Mouse (Mus musculus) layer of hippocampus, postnatal 25 days (tissue): ENCODE measurements around the gene Tmem91. TPM values are rescaled to one million over a fixed set of nuclear protein-coding genes. Genes with fewer than 3 reads are reported as not detected.

ENCODE experiments used
- DNase-seq, 2 experiments: peaks; one replicate each; pipeline ENCODE4 v3.0.0; 2022; ENCODE audit warnings: mixed read lengths in 2 of 2, low spot score in 1 of 2; ENCODE audit errors: extremely low spot score in 1 of 2
- total RNA-seq, 2 experiments: library from RNA; stranded (reverse); gene quantifications; 2 replicates each; pipeline ENCODE4 v1.2.3; 2021

The Tmem91 gene
- total RNA-seq, 2 experiments from 2014 or later = 12.7 to 16.5 TPM

- no peak for DNase-seq
Measured at GRCm38 (mm10) chr7:25702350-25702749, 27.4 kb upstream of the Tmem91 start.

DNA sequence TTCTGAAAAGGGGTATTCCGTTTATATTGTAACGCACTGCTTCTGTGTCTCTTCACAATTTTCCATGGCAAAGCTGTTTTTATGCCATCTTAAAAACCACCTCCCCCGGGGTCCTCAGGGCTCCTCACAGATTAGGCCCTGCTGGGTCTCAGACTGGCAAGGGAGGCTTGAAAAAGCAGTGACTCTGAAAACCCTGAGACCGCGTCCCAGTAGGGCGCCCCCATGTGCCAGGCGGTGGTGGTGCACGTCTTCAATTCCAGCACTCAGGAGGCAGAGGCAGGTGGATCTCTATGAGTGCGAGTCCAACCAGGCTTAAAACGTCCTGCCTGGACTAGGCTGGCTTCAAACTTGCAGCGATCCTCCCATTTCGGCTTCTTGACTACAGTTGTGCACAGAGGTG, 25.8 kb upstream of the Tmem91 start:
- DNase-seq = no peak

DNA sequence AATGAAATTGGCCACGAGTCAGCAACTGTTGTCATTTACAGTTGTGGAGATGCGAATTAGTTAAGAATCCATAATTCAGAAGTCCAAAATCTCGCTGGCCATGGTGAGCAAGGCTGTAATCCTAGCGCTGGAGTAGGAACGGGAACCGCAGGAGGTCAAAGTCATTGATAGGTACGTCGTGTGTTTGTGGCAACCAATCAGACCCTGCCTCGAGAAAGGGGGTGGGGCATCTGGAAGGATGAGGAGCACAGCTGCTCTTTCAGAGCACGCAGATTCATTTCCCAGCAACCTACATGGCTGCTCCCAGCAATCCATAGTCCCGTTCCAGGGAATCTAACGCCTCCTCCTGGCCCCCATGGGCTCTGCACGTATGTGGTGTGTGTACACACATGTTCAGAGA, 24.9 kb upstream of the Tmem91 start:
- no peak for DNase-seq

GRCm38 (mm10) chr7:25694104-25694503, 19.1 kb upstream of the Tmem91 start:
- no peak for DNase-seq

GRCm38 (mm10) chr7:25690051-25690450, 15.1 kb upstream of the Tmem91 start:
- DNase-seq = no peak

- no peak for DNase-seq
Measured at GRCm38 (mm10) chr7:25689603-25690021, 14.6 kb upstream of the Tmem91 start.

DNA sequence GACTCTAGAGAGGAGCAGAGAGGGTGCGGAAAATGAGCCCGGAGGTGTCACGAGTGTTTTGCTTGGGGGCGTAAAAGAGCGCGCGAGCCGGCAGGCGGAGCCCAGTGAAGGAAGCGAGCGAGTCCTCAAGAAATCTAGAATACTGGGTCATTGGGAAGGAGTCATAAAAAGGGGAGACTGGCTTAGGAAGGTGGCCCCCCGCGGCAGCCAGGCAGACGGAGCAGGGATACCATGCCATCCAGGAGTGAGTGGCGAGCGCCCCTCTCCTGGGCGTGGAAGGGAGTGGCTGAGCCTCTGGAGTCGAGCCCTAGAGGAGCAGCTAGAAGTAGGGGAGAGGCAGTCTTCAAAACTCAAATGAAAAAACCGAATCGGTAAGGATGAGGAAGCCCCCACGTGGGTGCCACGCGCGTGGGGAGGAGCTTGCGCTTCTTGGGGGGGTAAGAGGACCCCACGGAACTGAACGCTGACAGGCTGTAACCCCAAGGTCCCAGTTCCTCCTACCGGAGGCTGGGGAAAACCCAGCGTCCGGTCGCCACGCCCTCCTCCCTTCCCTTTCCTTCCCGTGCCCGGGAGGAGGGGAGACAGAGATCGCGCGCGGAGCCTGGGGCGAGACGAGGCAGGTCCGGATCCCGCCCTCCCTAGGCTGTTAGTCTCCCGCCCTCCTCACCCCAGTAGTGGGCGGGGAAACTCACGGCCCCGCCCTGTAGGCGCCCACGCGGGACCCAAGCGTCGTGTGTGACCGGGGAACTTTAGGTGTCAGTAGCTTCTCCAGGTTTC, 14.0 kb upstream of the Tmem91 start:
- DNase-seq = no peak

DNA sequence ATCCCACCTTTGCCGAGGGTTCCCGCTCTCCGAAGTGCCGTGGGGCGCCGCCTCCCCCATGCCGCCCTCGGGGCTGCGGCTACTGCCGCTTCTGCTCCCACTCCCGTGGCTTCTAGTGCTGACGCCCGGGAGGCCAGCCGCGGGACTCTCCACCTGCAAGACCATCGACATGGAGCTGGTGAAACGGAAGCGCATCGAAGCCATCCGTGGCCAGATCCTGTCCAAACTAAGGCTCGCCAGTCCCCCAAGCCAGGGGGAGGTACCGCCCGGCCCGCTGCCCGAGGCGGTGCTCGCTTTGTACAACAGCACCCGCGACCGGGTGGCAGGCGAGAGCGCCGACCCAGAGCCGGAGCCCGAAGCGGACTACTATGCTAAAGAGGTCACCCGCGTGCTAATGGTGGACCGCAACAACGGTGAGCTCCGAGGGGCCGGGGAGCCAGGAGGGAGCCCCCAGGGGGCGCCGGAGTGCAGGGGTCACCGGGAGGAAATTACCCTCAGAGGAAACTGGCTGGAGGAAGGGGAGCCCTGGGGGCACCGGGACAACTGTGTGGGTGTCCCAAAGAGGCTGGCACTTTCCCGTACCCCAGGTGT, 12.9 kb upstream of the Tmem91 start:
- DNase-seq = no peak

DNA sequence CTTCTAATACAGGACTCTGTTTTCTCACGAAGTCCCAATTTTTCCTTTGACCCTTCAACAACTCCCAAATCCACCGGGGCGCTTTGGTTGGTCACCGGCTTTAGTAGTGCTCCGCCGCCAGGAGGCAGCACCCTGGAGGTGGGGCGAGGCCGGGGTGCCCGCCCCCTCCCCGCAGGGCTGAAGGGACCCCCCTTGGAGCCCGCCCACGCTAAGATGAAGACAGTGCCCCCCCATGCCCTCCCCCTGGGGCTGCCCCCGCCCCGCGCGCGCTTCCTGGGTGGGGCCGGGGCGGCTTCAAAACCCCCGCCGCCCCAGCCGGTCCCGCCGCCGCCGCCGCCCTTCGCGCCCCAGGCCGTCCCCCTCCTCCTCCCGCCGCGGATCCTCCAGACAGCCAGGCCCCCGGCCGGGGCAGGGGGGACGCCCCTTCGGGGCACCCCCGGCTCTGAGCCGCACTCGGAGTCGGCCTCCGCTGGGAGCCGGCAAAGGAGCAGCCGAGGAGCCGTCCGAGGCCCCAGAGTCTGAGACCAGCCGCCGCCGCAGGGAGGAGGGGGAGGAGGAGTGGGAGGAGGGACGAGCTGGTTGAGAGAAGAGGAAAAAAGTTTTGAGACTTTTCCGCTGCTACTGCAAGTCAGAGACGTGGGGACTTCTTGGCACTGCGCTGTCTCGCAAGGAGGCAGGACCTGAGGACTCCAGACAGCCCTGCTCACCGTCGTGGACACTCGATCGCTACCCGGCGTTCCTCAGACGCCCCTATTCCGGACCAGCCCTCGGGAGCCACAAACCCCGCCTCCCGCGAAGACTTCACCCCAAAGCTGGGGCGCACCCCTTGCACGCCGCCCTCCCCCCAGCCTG, 11.9 kb upstream of the Tmem91 start, which contains the start of gene Tgfb1:
Gene Tgfb1, plus strand, starts transcription at position 323 of the 852 bp plus-strand sequence.
- DNase-seq = peak in 1 of 2 experiments; percentile 47

DNA sequence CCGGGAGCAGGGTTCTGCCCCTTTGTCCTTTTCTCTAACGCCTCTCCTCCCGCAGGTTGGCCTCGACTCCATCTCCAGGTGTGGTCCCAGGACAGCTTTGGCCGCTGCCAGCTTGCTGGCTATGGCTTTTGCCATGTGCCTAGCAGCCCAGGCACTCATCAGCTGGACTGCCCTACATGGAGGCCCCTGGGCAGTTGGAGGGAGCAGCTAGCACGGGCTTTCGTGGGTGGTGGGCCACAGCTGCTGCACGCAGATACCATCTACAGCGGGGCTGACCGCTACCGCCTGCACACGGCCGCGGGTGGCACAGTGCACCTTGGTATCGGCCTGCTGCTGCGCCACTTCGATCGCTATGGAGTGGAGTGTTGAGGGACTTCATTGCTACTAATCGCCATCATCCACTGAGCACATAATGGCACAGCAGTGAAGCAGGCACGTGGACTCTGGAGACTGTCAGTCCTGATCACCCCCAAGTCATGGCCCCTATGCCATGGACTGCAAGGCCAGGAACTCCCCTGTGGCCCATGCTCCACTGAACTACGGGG, 11.0 kb upstream of the Tmem91 start:
- DNase-seq = no peak

GRCm38 (mm10) chr7:25684659-25685058, 9.7 kb upstream of the Tmem91 start:
- DNase-seq = no peak

GRCm38 (mm10) chr7:25683474-25684180, 8.7 kb upstream of the Tmem91 start:
- DNase-seq = no peak

GRCm38 (mm10) chr7:25681341-25682231, 6.6 kb upstream of the Tmem91 start:
- DNase-seq = no peak

DNA sequence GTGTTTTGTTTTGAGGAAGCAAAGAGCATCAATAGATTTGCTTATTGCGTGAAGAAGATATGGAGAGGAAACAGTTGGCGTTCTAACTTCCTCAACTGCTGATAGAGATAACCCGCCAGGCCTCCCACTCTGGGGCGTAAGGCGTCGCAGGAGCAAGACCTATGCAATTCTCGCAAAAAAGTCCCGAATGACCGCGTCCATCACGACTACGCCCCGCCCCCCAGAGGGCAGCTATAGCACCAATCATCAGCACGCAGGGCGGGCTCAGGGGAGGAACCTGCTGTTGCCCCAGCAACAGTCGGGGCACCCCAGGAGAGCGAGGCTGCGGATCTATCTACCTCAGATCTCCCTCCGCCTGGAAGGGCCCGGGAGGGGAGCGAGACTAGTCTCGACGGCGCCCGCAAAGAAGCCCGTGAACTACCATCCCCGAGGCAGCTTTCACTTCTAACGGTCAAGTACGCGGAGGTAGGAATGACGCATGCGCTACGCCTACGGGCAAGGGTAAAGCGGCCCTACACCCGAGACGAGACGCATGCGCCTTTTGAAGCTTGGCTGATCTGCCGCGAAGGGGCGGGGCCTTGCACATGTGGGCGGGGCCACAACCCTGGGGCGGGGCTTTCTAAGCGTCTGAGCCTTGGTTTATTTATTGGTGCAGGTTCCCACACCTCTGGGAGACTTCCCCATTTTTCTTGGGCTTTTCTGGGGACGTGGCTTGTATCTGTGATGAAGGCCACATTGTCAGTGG, 5.7 kb upstream of the Tmem91 start, which contains the start of gene B9d2:
Gene B9d2, plus strand, starts transcription at position 267 of the 745 bp plus-strand sequence.
- peak; percentile 89 to 96 for DNase-seq

DNA sequence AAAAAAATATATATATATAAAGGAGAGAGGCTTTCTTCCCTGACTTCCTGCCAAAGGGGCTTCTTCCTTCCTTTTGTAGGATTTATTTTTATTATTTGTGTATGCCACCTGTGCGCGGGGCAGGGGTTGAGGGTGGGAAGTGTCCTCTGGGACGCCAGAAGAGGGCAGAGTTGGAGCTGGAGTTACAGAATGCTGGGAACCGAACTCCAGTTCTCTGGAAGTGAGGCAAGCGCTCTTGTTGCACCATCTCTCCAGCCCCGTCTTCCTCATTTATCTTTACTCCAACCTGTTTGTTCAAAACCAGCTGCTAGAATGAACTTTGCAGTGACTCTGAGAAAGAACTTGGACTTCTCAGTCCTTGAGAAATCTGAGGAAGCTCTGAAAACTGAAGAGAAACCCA, 5.0 kb upstream of the Tmem91 start:
- no peak for DNase-seq

DNA sequence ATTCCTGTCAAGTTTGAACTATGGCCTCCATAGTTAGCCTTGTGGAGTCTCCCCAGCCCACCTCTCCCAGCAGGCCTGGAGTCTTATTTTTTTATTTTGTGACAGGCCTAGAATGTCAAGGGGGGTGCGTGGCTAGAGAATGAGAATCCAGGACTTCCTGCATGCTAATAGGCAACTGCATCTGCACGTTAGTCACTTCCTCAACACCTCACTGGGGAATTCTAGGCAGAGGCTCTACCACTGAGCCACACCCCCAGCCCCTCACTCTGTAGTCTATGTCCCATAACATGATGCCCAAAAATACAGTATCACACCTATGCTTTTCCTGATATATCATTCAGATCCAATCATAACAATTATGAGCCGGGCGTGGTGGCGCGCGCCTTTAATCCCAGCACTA, 2.0 kb upstream of the Tmem91 start:
- DNase-seq = no peak

DNA sequence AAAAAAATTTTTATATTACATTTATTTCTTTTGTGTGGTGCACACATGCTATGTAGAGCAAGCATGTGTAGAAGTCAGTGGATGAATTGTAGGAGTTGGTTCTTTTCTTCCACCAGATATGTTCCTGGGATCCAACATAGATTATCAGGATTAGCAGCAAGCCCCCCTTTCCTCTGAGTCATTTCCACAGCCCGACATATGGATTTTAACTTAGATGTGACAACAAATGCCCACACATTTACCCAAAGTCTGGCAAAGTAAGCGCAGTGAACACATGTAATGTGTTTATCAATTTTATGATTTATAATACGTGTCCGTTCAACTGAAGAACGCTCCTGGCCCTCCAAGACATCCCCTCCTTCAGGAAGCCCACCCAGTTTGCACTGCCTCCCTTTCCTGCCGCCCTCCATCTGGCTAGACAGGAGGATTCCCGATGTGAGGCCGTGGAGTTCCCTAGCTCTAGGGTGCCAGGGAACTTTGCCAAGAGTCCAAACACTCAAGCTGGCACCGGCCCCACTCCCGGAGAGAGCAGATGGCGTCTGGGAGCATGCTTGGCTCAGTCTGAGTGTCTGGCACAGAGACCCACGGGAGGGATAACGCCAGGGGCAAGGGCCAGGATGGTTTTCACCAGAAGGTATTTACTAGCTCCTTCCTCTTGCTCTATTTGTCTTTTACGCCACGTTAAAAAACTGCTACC, 1.3 kb upstream of the Tmem91 start:
- DNase-seq = peak; percentile 85 to 89

DNA sequence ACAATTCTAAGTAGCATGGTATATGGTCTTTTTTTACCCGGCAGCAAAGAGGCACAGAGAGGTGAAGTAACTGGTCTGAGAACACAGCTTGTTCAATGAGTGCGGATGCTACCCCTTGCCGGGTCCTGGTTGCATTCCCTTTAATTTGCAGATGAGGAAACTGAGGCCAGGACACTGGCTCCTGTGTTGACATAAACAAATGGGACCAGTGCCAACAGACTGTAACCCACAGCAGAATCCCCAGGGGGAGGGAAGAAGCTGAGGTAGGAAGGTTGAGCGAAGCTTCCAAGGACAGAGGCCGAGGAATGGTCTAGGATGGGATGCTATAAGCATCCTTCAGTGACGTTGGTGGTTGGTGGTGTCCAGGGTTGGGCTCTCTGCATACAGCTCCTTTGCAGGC, 439 bp upstream of the Tmem91 start:
- no peak for DNase-seq
